Mouse (Mus musculus): ENCODE results near the gene Atg2a. TPM values are rescaled to one million over a fixed set of nuclear protein-coding genes. Genes with fewer than 3 reads are reported as not detected.
A peak's percentile ranks its signal among the peaks of the same experiment; 100 is the strongest.

The Atg2a gene
- polyA plus RNA-seq, 1 experiment from 2014 or later = 8.9 TPM

GRCm38 (mm10) chr19:6235084-6236052 lies 6.1 kb upstream of the Atg2a start, which contains the start of gene Ppp2r5b:
Ppp2r5b (minus strand) TSS chr19:6235872.
- Histone ChIP-seq H3K36me3 (ENCODE audit: poor library complexity, severe bottlenecking) (peaks cover 35% of the 10 kb centered on the region), H3K4me2 (peak within 1 kb of the TSS; percentile 75), H3K27me3 (no peaks in the 10 kb centered on the region), H3K9me3 (replicated peaks) (no peaks in the 10 kb centered on the region), H3K4me1 (peaks cover 11% of the 10 kb centered on the region), H3K9ac (peak within 1 kb of the TSS; percentile 87), H3K27ac (peak within 1 kb of the TSS; percentile 93), H3K4me3 (peak within 1 kb of the TSS; percentile 80)
- peak; percentile 93 for ATAC-seq
- under 1% methylated on average over 47 of the region's 48 CpGs for WGBS

- H3K27ac ChIP-seq = peak overlapping the region; percentile 93
- WGBS = 0% methylated on average over 9 of the region's 9 CpGs
- H3K9me3 ChIP-seq (replicated peaks) = no peaks in the 10 kb centered on the region
- H3K4me1 ChIP-seq = peaks cover 11% of the 10 kb centered on the region
- H3K36me3 ChIP-seq (ENCODE audit: poor library complexity, severe bottlenecking) = peaks cover 28% of the 10 kb centered on the region
- peak; percentile 89 for ATAC-seq
- H3K9ac ChIP-seq = peak overlapping the region; percentile 87
- H3K4me3 ChIP-seq = peak overlapping the region; percentile 80
- H3K27me3 ChIP-seq = no peaks in the 10 kb centered on the region
- H3K4me2 ChIP-seq = peak overlapping the region; percentile 75
Measured at GRCm38 (mm10) chr19:6236053-6236441, 5.4 kb upstream of the Atg2a start.

- H3K9me3 ChIP-seq (replicated peaks) = no peaks in the 10 kb centered on the region
- WGBS = 66% methylated on average over 7 of the region's 7 CpGs
- no peak overlapping the region for H3K27ac ChIP-seq
- H3K4me1 ChIP-seq = peaks cover 11% of the 10 kb centered on the region
- H3K27me3 ChIP-seq = no peaks in the 10 kb centered on the region
- H3K36me3 ChIP-seq (ENCODE audit: poor library complexity, severe bottlenecking) = peaks cover 20% of the 10 kb centered on the region
- H3K4me2 ChIP-seq = peak overlapping the region; percentile 75; the same call in 1 of the 2 replicates
- no peak overlapping the region for H3K9ac ChIP-seq
- H3K4me3 ChIP-seq = 0 out of 2 replicates have a peak overlapping the region, but pooled peaks have one; percentile 80
- no peak for ATAC-seq
Measured at GRCm38 (mm10) chr19:6236842-6237241, 4.6 kb upstream of the Atg2a start.

GRCm38 (mm10) chr19:6238740-6239139 lies 2.7 kb upstream of the Atg2a start:
- Histone ChIP-seq H3K27me3 (no peaks in the 10 kb centered on the region), H3K4me1 (peaks cover 22% of the 10 kb centered on the region), H3K4me2 (no peak overlapping the region), H3K4me3 (no peak overlapping the region), H3K27ac (no peak overlapping the region), H3K9me3 (replicated peaks) (no peaks in the 10 kb centered on the region), H3K36me3 (ENCODE audit: poor library complexity, severe bottlenecking) (0 out of 2 replicates have a peak, but pooled peaks cover 3% of the 10 kb centered on the region), H3K9ac (no peak overlapping the region)
- ATAC-seq = no peak

- no peaks in the 10 kb centered on the region for H3K27me3 ChIP-seq
- no peak for ATAC-seq
- H3K4me3 ChIP-seq = no peak overlapping the region
- H3K27ac ChIP-seq = no peak overlapping the region
- H3K36me3 ChIP-seq (ENCODE audit: poor library complexity, severe bottlenecking) = peaks cover 16% of the 10 kb centered on the region
- no peak overlapping the region for H3K9ac ChIP-seq
- no peaks in the 10 kb centered on the region for H3K9me3 ChIP-seq (replicated peaks)
- WGBS = 88% methylated on average over 1 of the region's 1 CpGs
- H3K4me2 ChIP-seq = no peak overlapping the region
- H3K4me1 ChIP-seq = peaks cover 11% of the 10 kb centered on the region
Measured at GRCm38 (mm10) chr19:6240136-6240535, 1.3 kb upstream of the Atg2a start.

GRCm38 (mm10) chr19:6240725-6241124 lies 743 bp upstream of the Atg2a start:
- Histone ChIP-seq H3K9ac (no peak overlapping the region), H3K4me2 (peak overlapping the region; percentile 94), H3K36me3 (ENCODE audit: poor library complexity, severe bottlenecking) (peaks cover 22% of the 10 kb centered on the region), H3K27me3 (no peaks in the 10 kb centered on the region), H3K27ac (peak overlapping the region; percentile 31; the same call in 1 of the 2 replicates), H3K4me3 (peak overlapping the region; percentile 87), H3K4me1 (peaks cover 10% of the 10 kb centered on the region), H3K9me3 (replicated peaks) (no peaks in the 10 kb centered on the region)
- 36% methylated on average over 5 of the region's 5 CpGs for WGBS
- no peak for ATAC-seq

GRCm38 (mm10) chr19:6242281-6242680 lies 813 bp downstream of the Atg2a start:
- Histone ChIP-seq H3K9ac (peak overlapping the region; percentile 95), H3K4me2 (peak overlapping the region; percentile 94), H3K27ac (no peak overlapping the region), H3K9me3 (replicated peaks) (no peaks in the 10 kb centered on the region), H3K4me3 (peak overlapping the region; percentile 87), H3K36me3 (ENCODE audit: poor library complexity, severe bottlenecking) (peaks cover 38% of the 10 kb centered on the region), H3K4me1 (peaks cover 10% of the 10 kb centered on the region), H3K27me3 (no peaks in the 10 kb centered on the region)
- ATAC-seq = no peak
- WGBS = 1% methylated on average over 4 of the region's 4 CpGs

- H3K36me3 ChIP-seq (ENCODE audit: poor library complexity, severe bottlenecking) = peaks cover 47% of the 10 kb centered on the region
- no peaks in the 10 kb centered on the region for H3K27me3 ChIP-seq
- no peak overlapping the region for H3K4me2 ChIP-seq
- WGBS = 88% methylated on average over 5 of the region's 5 CpGs
- peaks cover 10% of the 10 kb centered on the region for H3K4me1 ChIP-seq
- no peak overlapping the region for H3K4me3 ChIP-seq
- 0 out of 2 replicates have a peak overlapping the region, but pooled peaks have one; percentile 95 for H3K9ac ChIP-seq
- no peak for ATAC-seq
- no peaks in the 10 kb centered on the region for H3K9me3 ChIP-seq (replicated peaks)
- no peak overlapping the region for H3K27ac ChIP-seq
Measured at GRCm38 (mm10) chr19:6243226-6243625, 1.8 kb downstream of the Atg2a start.

GRCm38 (mm10) chr19:6245806-6246205 lies 4.3 kb downstream of the Atg2a start:
- 76% methylated on average over 1 of the region's 1 CpGs for WGBS
- no peak overlapping the region for H3K27ac ChIP-seq
- H3K4me1 ChIP-seq = peaks cover 10% of the 10 kb centered on the region
- H3K27me3 ChIP-seq = no peaks in the 10 kb centered on the region
- H3K9ac ChIP-seq = no peak overlapping the region
- H3K4me3 ChIP-seq = no peak overlapping the region
- H3K4me2 ChIP-seq = no peak overlapping the region
- H3K9me3 ChIP-seq (replicated peaks) = no peaks in the 10 kb centered on the region
- H3K36me3 ChIP-seq (ENCODE audit: poor library complexity, severe bottlenecking) = peaks cover 66% of the 10 kb centered on the region
- no peak for ATAC-seq

- H3K4me2 ChIP-seq = no peak overlapping the region
- H3K4me1 ChIP-seq = peaks cover 3% of the 10 kb centered on the region
- H3K9me3 ChIP-seq (replicated peaks) = no peaks in the 10 kb centered on the region
- H3K27ac ChIP-seq = no peak overlapping the region
- no peak for ATAC-seq
- WGBS = 93% methylated on average over 29 of the region's 29 CpGs
- no peaks in the 10 kb centered on the region for H3K27me3 ChIP-seq
- peaks cover 84% of the 10 kb centered on the region for H3K36me3 ChIP-seq (ENCODE audit: poor library complexity, severe bottlenecking)
- no peak overlapping the region for H3K4me3 ChIP-seq
- H3K9ac ChIP-seq = no peak overlapping the region
Measured at GRCm38 (mm10) chr19:6247526-6248300, 6.2 kb downstream of the Atg2a start.

GRCm38 (mm10) chr19:6253021-6253420 lies 11.6 kb downstream of the Atg2a start:
- ATAC-seq = no peak
- H3K4me2 ChIP-seq = no peak overlapping the region
- WGBS = 93% methylated on average over 4 of the region's 4 CpGs
- H3K4me1 ChIP-seq = no peaks in the 10 kb centered on the region
- H3K36me3 ChIP-seq (ENCODE audit: poor library complexity, severe bottlenecking) = peaks cover 92% of the 10 kb centered on the region
- H3K27ac ChIP-seq = no peak overlapping the region
- H3K27me3 ChIP-seq = no peaks in the 10 kb centered on the region
- H3K9ac ChIP-seq = no peak overlapping the region
- H3K4me3 ChIP-seq = no peak overlapping the region
- H3K9me3 ChIP-seq (replicated peaks) = no peaks in the 10 kb centered on the region

- no peaks in the 10 kb centered on the region for H3K9me3 ChIP-seq (replicated peaks)
- WGBS = 81% methylated on average over 2 of the region's 2 CpGs
- peaks cover 73% of the 10 kb centered on the region for H3K36me3 ChIP-seq (ENCODE audit: poor library complexity, severe bottlenecking)
Measured at GRCm38 (mm10) chr19:6260428-6260827, 19.0 kb downstream of the Atg2a start.

More at GRCm38 (mm10) chr19:6260428-6260827, 19.0 kb downstream of the Atg2a start:
- no peaks in the 10 kb centered on the region for H3K27me3 ChIP-seq
- ATAC-seq = no peak
- H3K4me1 ChIP-seq = no peaks in the 10 kb centered on the region
- H3K4me3 ChIP-seq = no peak overlapping the region
- no peak overlapping the region for H3K27ac ChIP-seq
- no peak overlapping the region for H3K9ac ChIP-seq
- no peak overlapping the region for H3K4me2 ChIP-seq
